Mouse (Mus musculus) intestine, postnatal 0 days (tissue): ENCODE measurements at regions not wholly inside any gene's neighbourhood (a gene's known extent, or its start where the extent isn't known, plus 50 kb on each side); places are given as distances from the start of the nearest gene placed in this dataset.

ENCODE experiments used
- ATAC-seq: fragments of 200-750 bp; cut with Nextera tagmentation; 2 replicates; pipeline ENCODE4 v1.8.0; 2017; ENCODE audit warnings: mild to moderate bottlenecking, moderate TSS enrichment, moderate library complexity
- H3K27ac ChIP-seq: fragments of 300-500 bp; sonication (generic); 2 replicates; pipeline ENCODE4 v1.5.1; 2014; ENCODE audit warnings: mild to moderate bottlenecking, low read depth, low read length, moderate library complexity
- H3K27me3 ChIP-seq: fragments of 300-500 bp; sonication (generic); replicated peaks from 2 replicates; pipeline ENCODE4 v1.6.1; 2014; ENCODE audit warnings: low read length, mixed read lengths; ENCODE audit not compliant: control insufficient read depth, insufficient read depth
- H3K36me3 ChIP-seq: fragments of 300-500 bp; sonication (generic); 2 replicates; pipeline ENCODE4 v1.6.1; 2014; ENCODE audit warnings: mild to moderate bottlenecking, moderate library complexity; ENCODE audit not compliant: control insufficient read depth, insufficient read depth
- H3K4me1 ChIP-seq: fragments of 300-500 bp; sonication (generic); replicated peaks from 2 replicates; pipeline ENCODE4 v1.6.1; 2014; ENCODE audit warnings: antibody characterized with exemption, low read length, mixed read lengths; ENCODE audit not compliant: control insufficient read depth, insufficient read depth
- H3K4me2 ChIP-seq: fragments of 300-500 bp; sonication (generic); replicated peaks from 2 replicates; pipeline ENCODE4 v1.6.1; 2014; ENCODE audit warnings: low read depth, mild to moderate bottlenecking, moderate library complexity
- H3K4me3 ChIP-seq: fragments of 300-500 bp; sonication (generic); 2 replicates; pipeline ENCODE4 v1.5.1; 2014; ENCODE audit warnings: low read depth, low read length
- H3K9ac ChIP-seq: fragments of 300-500 bp; sonication (generic); 2 replicates; pipeline ENCODE4 v1.6.1; 2014; ENCODE audit warnings: mild to moderate bottlenecking, low read depth, low read length
- H3K9me3 ChIP-seq: fragments of 300-500 bp; sonication (generic); 2 replicates; pipeline ENCODE4 v1.6.1; 2016; ENCODE audit warnings: mixed run types; ENCODE audit not compliant: control insufficient read depth
- CTCF ChIP-seq: sonication (generic); IDR thresholded peaks from 2 replicates; pipeline ENCODE4 v1.5.1; 2016; ENCODE audit warnings: low read depth, mild to moderate bottlenecking, control low read depth, antibody characterized with exemption, moderate library complexity
- WGBS: fragments of 180-500 bp; shearing (Covaris S2); extraction: QIAGEN DNeasy Blood & Tissue Kit; methylation state at CpG from one replicate; pipeline ENCODE4 v1.1.7; 2014; 5-methylcytosine and 5-hydroxymethylcytosine counted together

DNA sequence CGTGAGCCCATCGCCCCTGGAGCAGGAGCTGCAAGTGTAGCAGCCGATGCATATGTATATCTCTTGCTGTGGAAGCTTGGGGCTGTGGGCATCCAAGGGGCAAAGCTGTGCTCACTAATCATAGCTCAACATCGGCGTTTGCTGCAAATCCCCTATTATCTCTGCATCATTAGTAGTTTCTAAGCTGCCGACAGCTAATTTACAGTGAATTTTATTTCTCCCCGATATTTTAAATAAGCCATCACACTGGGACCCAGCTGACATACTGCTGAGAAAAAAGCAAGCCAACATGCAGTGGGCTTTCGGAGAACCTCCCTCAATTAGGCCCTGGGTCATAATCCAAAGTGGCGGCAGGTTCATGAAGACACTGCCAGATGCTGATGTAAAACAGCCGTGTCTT is 313.3 kb upstream of the Eef2kmt start:
- no peak for TF ChIP-seq CTCF
- H3K4me2 ChIP-seq = no peak overlapping the region

DNA sequence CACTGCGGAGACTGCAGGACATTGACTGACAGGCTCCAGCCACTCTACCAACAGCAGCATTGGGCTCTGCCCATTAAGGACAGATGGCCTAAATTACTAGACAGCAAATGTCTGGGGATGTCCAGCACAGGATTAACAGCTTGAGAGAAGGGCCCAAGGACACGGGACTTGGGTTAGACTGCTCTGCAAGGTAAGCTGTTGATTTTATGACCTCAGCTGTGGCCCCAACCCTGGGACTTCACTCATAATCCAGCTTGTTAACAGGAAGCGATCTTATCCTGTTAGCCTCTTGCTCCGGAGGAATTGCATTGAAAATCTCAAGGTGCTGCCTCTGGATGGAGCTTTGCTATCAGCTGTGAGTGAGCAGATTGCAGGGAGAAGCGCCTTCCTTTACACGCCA is 293.2 kb upstream of the Eef2kmt start:
- Histone ChIP-seq H3K4me3 (no peak overlapping the region), H3K27ac (no peak overlapping the region), H3K9me3 (no peaks in the 10 kb centered on the region), H3K27me3 (no peaks in the 10 kb centered on the region), H3K4me1 (no peaks in the 10 kb centered on the region), H3K9ac (no peak overlapping the region), H3K36me3 (no peaks in the 10 kb centered on the region), H3K4me2 (no peak overlapping the region)
- WGBS = 62% methylated on average over 6 of the region's 6 CpGs
- no peak for ATAC-seq
- no peak for TF ChIP-seq CTCF

More for the DNA sequence above, 313.3 kb upstream of the Eef2kmt start:
- no peak for ATAC-seq
- Histone ChIP-seq H3K4me1 (no peaks in the 10 kb centered on the region), H3K4me3 (no peak overlapping the region), H3K27me3 (no peaks in the 10 kb centered on the region), H3K27ac (no peak overlapping the region), H3K36me3 (no peaks in the 10 kb centered on the region), H3K9ac (no peak overlapping the region), H3K9me3 (no peaks in the 10 kb centered on the region)
- WGBS = 61% methylated on average over 10 of the region's 10 CpGs

DNA sequence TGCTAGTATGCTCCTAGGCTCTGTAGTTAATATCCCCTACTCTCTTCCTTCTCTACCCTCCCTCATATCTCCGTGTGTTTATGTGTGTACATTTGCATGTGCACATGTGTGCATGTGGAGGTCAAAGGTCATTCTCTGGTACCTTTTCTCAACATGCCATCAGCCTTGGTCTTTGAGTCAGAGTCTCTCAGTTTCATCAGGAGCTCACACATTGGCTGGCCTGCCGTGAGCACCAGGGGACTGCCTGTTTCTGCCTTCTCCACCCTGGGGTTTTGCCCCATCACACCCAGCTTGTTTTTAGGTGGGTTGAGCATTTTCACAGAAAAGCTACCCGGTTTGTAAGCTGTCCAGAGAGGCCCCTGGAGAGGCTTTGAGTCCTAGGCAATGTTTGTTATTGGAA is 292.8 kb upstream of the Eef2kmt start:
- ATAC-seq = no peak
- no peaks in the 10 kb centered on the region for H3K4me1 ChIP-seq
- no peak overlapping the region for H3K27ac ChIP-seq
- no peak overlapping the region for H3K4me3 ChIP-seq
- H3K9ac ChIP-seq = no peak overlapping the region
- no peaks in the 10 kb centered on the region for H3K36me3 ChIP-seq
- H3K9me3 ChIP-seq = no peaks in the 10 kb centered on the region
- no peak overlapping the region for H3K4me2 ChIP-seq
- H3K27me3 ChIP-seq = no peaks in the 10 kb centered on the region
- WGBS = 59% methylated on average over 3 of the region's 3 CpGs
- TF ChIP-seq CTCF = no peak

- Histone ChIP-seq H3K27me3 (no peaks in the 10 kb centered on the region), H3K27ac (no peak overlapping the region), H3K9me3 (no peaks in the 10 kb centered on the region), H3K4me1 (no peaks in the 10 kb centered on the region), H3K4me2 (no peak overlapping the region), H3K4me3 (no peak overlapping the region), H3K9ac (no peak overlapping the region), H3K36me3 (no peaks in the 10 kb centered on the region)
- peak; percentile 43 for TF ChIP-seq CTCF
- ATAC-seq = no peak
- 38% methylated on average over 4 of the region's 4 CpGs for whole genome bisulfite sequencing
Observed at GRCm38 (mm10) chr16:5546808-5547207, 291.0 kb upstream of the Eef2kmt start.

DNA sequence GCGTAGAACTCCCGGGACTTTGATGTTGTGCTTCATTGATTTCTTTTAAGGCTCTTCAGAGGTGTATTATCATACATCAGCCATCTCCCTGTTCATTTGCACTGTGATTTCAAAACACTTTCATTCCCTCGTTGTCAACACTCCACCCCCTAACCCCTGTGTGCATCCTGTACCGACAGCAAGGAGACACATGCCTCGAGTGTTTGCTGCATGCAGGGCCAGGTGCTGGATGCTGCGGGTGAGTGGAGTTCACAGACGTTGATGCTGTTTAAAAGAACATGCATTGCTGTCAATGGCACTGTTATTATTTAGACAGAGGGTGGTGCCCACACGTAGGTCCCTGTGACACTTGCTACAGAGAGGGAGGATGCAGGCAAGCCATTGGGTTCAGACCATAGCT is 290.0 kb upstream of the Eef2kmt start:
- 73% methylated on average over 8 of the region's 8 CpGs for WGBS
- ATAC-seq = no peak
- no peak overlapping the region for H3K9ac ChIP-seq
- no peaks in the 10 kb centered on the region for H3K9me3 ChIP-seq
- no peaks in the 10 kb centered on the region for H3K27me3 ChIP-seq
- H3K36me3 ChIP-seq = no peaks in the 10 kb centered on the region
- H3K4me1 ChIP-seq = no peaks in the 10 kb centered on the region
- no peak overlapping the region for H3K27ac ChIP-seq
- no peak overlapping the region for H3K4me2 ChIP-seq
- no peak for TF ChIP-seq CTCF
- H3K4me3 ChIP-seq = no peak overlapping the region

DNA sequence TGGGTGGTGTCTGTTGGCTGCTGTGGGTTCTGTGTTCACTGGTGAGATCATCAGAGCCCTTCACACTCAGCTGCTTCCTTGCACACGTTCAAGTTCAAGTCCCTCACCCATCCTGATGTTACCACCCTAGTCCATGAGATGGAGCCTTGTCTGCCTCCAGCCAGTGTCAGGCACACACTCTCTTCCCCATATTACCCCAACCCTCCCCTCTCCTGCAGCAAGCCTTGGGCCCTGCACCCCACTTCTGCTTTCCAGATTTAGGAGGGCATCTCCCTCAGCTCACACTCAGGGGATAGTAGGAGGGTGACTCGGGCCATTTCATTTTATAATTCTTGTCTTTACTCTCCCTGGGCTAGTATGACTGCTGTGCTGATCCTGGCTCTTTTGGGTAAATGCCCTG is 288.7 kb upstream of the Eef2kmt start:
- WGBS = 62% methylated on average over 2 of the region's 2 CpGs
- Histone ChIP-seq H3K9me3 (no peaks in the 10 kb centered on the region), H3K4me2 (no peak overlapping the region), H3K36me3 (no peaks in the 10 kb centered on the region), H3K9ac (no peak overlapping the region), H3K4me3 (no peak overlapping the region), H3K27ac (no peak overlapping the region), H3K27me3 (no peaks in the 10 kb centered on the region), H3K4me1 (no peaks in the 10 kb centered on the region)
- ATAC-seq = no peak
- no peak for TF ChIP-seq CTCF

DNA sequence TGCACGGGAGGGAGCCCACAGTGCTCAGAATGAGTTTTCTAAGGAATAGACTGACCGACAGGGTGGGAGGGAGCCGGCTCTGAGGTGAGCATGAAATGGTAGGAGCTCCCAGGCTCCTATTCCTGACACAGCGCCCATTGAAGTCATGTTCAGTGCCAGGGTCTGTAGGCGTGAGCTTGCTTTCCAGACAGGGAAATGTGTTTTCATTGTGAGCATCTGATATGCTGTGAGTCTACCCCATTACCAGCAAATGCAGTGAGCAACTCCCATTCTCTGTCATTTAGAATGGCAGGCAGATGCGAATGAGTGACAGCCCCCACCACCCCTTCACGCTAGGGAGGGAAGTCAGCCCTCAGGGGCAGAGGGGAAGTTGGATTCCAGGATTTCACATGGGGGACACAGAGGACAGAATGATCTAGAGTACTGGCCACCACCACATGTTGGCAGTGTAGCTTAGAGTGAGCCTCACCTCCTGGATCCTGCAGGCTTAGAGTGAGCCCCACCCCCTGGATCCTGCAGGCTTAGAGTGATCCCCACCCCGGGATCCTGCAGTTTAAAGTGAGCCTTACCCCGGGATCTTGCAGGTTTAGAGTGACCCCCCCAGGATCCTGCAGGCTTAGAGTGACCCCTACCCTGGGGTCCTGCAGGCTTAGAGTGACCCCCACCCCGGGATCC is 283.2 kb upstream of the Eef2kmt start:
- Histone ChIP-seq H3K9me3 (no peaks in the 10 kb centered on the region), H3K36me3 (no peaks in the 10 kb centered on the region), H3K4me1 (no peaks in the 10 kb centered on the region), H3K27me3 (no peaks in the 10 kb centered on the region), H3K4me2 (no peak overlapping the region), H3K9ac (no peak overlapping the region), H3K27ac (no peak overlapping the region), H3K4me3 (no peak overlapping the region)
- 0 out of 2 replicates have a peak, but pooled peaks have one; percentile 5 for TF ChIP-seq CTCF
- ATAC-seq = no peak
- WGBS = 59% methylated on average over 10 of the region's 10 CpGs
